Mouse (Mus musculus) gastrocnemius, adult 2 months (tissue): Measurements from ENCODE around the gene Spon1. TPM values are rescaled to one million over a fixed set of nuclear protein-coding genes. Genes with fewer than 3 reads are reported as not detected.

Experiments
- DNase-seq: peaks from one replicate; pipeline ENCODE4 v3.0.0; 2022
- H3K27ac ChIP-seq: fragments of 200-600 bp; 2 replicates; pipeline ENCODE4 v1.8.1; 2022; ENCODE audit warnings: mild to moderate bottlenecking
- H3K4me3 ChIP-seq: fragments of 200-600 bp; 2 replicates; pipeline ENCODE4 v1.8.1; 2022; ENCODE audit warnings: mild to moderate bottlenecking, moderate library complexity
- CTCF ChIP-seq: fragments of 200-600 bp; IDR thresholded peaks from 2 replicates; pipeline ENCODE4 v1.8.1; 2022; ENCODE audit warnings: antibody characterized with exemption, mild to moderate bottlenecking, moderate library complexity
- intact Hi-C: fragments of 180-260 bp; cut with DNase I; formaldehyde crosslinking; loops from one replicate; pipeline ENCODE4 v1.15.1; 2025
- total RNA-seq, 2 experiments: library from RNA; stranded (reverse); gene quantifications; 2 replicates each; pipeline ENCODE4 v1.2.3; 2021

Gene Spon1
- total RNA-seq, 2 experiments from 2014 or later = 2.0 to 3.0 TPM

GRCm38 (mm10) chr7:113795209-113795608 is 29.4 kb downstream of the Spon1 start:
- Histone ChIP-seq H3K27ac (no peak overlapping the region), H3K4me3 (no peak overlapping the region)
- no peak for TF ChIP-seq CTCF
- intact Hi-C loops = no loop called here
- no peak for DNase-seq

DNA sequence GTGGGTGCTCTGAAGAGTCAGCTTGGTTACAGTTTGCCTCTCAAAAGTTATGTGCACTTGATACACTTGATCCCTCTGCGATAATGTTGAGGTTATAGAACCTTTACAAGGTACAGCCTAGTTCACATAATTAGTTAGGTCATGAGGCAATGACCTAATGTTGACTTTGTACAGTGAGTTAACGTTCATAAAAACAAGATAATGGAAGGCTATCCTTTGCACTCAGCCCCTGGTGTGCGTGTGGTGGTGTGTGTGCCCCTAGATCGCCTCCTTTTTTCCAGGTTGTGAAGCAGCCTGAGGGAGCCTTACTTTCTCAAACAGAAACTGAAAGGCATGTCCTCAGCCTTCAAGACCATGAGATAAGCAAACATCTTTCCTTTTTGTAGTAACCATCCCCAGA is 31.3 kb downstream of the Spon1 start:
- Histone ChIP-seq H3K27ac (no peak overlapping the region), H3K4me3 (no peak overlapping the region)
- TF ChIP-seq CTCF = no peak
- DNase-seq = no peak
- intact Hi-C loops = no loop called here

DNA sequence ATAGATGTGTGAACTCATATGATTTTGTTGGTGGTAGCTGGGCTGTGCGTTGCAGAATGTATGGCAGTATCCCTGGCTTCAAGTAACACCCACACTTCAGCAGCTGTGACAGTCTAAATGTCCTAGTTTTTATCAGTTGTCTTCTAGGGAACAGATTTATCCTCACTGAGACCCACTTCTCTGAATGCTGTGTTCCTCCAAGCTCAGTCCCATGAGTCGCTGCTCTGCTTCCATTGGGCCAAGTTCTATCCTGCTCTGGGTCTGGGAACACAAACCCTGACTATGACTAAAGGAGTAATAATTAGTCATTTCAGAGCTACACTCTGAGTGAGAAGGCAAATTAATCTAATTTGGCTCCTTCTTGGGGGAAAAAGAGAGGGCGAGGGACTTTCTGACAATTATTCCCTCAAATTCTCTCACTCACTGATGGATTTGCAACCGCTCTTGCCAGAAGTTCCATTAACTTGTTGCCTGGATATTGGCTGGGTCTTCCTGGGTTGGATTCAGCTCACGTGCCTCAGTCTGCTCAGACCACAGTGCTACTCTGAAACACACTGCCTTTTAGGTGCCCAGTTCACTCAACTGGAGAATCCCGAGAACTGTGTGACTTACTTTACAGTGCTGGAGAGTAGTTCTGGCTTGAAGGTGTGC is 32.9 kb downstream of the Spon1 start:
- intact Hi-C loops = no loop called here
- TF ChIP-seq CTCF = no peak
- Histone ChIP-seq H3K27ac (no peak overlapping the region), H3K4me3 (no peak overlapping the region)
- peak; percentile 28 for DNase-seq

- Histone ChIP-seq H3K4me3 (no peak overlapping the region), H3K27ac (no peak overlapping the region)
- no peak for DNase-seq
- intact Hi-C loops = no loop called here
- no peak for TF ChIP-seq CTCF
These were observed 44.0 kb downstream of the Spon1 start for GRCm38 (mm10) chr7:113809781-113810180.

DNA sequence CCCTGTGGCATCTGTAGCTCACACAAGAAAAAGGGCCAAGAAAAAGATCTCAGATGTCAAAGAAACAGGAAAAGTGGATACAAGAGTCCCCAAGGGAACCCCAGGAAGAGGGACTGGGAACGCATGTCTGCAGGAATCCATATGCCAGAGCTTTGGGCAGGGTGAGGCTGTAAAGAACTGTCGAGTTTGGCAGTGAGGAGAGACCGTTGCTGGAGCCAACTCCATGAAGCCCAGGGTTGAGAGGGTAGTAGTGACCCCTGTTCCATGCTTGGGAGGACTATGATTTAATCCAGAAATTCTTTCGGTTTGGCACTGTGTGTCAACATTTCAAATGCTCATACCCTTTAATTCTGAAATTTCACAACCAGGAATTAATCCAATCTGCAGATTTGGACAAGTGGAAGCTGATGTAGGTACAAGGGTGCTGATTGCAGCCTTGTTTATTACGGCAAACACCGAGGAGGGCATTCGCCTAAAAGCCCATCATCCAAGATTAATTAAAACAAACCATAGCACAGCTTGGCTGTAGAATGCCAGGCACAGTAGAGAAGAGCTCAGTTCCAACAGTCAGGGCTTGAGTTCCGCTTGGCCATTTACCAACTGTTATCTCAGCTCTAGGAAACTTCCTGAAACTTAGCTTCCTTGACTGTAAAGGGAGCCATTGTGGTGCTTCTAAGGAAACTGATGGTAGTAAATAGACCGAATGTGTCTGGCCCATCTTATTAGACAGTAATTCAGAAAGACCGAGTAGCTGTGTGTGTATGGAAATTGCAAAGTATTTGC is 45.8 kb downstream of the Spon1 start:
- intact Hi-C loops = no loop called here
- H3K4me3 ChIP-seq = no peak overlapping the region
- DNase-seq = no peak
- no peak overlapping the region for H3K27ac ChIP-seq
- TF ChIP-seq CTCF = no peak

- Histone ChIP-seq H3K27ac (no peak overlapping the region), H3K4me3 (no peak overlapping the region)
- no peak for DNase-seq
- no peak for TF ChIP-seq CTCF
- intact Hi-C loops = no loop called here
These were observed 48.4 kb downstream of the Spon1 start for GRCm38 (mm10) chr7:113814101-113814779.

DNA sequence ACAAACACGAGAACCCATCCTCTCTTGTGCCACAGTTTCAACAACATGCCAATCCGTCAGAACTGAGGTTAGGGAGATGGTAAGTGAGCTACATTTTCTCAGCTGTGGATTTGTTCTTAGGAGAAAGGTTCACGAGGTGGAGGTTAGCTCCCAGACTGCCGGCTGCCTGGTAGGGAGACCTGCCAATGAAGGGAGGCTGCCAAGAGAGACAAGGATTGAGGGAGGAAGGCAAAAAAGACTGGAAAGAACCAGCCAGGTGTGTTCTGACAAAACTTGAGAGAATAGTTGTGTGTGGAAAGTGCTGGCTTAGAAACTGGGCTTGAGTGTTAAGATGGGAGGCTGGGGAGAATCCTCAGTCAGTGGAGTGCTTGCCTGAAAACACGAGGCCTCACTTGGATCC is 49.9 kb downstream of the Spon1 start:
- intact Hi-C loops = no loop called here
- no peak for DNase-seq
- Histone ChIP-seq H3K27ac (no peak overlapping the region), H3K4me3 (no peak overlapping the region)
- TF ChIP-seq CTCF = no peak

DNA sequence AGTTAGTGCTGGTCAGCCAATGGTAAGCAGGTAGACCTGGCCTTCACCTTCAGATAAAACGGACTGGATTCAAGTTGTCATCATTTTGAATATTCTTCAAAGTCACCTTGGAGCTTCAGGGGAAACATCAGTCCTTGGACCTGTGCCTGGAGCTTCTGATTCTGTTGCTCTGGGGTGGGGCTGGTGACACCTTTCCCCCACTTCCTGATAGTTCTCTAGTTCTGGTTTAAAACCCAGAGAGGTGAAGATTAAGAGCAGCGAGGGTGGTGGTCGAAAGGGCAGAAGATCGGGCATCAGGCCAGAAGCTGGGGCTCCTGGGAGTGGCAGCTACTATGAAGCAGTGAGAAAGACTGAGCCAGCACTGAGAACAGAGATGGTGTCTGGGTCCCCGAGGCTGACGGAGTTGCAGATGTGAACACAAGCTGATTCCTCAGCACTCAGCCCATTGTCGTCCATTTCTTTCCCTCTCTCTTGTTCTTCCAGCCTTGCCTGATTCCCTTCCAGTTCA is 51.1 kb downstream of the Spon1 start:
- intact Hi-C loops = no loop called here
- no peak for DNase-seq
- Histone ChIP-seq H3K27ac (no peak overlapping the region), H3K4me3 (no peak overlapping the region)
- TF ChIP-seq CTCF = no peak

GRCm38 (mm10) chr7:113818116-113818515 is 52.3 kb downstream of the Spon1 start:
- Histone ChIP-seq H3K27ac (no peak overlapping the region), H3K4me3 (no peak overlapping the region)
- intact Hi-C loops = no loop called here
- no peak for TF ChIP-seq CTCF
- DNase-seq = no peak

DNA sequence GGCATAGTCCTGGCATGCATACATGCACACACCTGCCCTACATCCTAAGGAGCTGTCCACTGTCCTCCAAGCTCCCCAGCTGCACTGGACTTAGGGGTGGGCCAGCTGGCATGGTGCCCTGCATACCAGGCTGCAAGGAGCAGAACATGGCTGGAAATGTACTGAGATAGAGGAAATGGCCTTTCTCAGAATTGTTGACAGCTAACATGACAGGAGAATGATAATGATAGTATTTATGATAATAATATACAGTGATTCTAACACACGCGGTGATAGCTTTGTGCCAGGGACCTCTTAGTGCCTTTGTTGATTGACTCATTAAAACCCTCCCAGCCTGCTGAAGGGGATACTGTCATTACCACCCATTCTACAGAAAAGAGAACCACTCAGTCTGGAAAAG is 54.4 kb downstream of the Spon1 start:
- intact Hi-C loops = no loop called here
- TF ChIP-seq CTCF = no peak
- peak; percentile 24 for DNase-seq
- Histone ChIP-seq H3K27ac (no peak overlapping the region), H3K4me3 (no peak overlapping the region)

DNA sequence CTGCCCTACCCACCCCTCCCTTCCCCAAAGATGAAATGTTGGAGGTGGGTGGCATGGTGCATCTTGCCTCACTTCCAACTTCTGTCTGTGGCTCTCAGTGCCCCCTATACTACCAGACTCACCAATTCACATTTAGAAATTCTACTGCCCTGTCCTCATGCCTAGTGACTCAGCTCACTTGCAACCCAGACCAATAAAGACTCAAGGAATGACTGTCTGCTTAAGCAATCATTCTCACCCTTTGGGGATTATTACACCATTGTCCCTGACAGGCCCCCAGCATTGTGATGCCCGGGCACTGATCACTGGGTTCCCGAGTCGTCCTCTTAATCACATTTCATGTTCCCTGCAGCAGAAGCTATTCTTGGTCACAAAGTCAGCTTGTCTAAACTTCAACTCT is 57.2 kb downstream of the Spon1 start:
- DNase-seq = no peak
- Histone ChIP-seq H3K27ac (no peak overlapping the region), H3K4me3 (no peak overlapping the region)
- no peak for TF ChIP-seq CTCF
- intact Hi-C loops = no loop called here

GRCm38 (mm10) chr7:113824651-113825050 is 58.9 kb downstream of the Spon1 start:
- Histone ChIP-seq H3K4me3 (no peak overlapping the region), H3K27ac (no peak overlapping the region)
- no peak for DNase-seq
- no peak for TF ChIP-seq CTCF
- intact Hi-C loops = no loop called here
